In the genomic region with DNA sequence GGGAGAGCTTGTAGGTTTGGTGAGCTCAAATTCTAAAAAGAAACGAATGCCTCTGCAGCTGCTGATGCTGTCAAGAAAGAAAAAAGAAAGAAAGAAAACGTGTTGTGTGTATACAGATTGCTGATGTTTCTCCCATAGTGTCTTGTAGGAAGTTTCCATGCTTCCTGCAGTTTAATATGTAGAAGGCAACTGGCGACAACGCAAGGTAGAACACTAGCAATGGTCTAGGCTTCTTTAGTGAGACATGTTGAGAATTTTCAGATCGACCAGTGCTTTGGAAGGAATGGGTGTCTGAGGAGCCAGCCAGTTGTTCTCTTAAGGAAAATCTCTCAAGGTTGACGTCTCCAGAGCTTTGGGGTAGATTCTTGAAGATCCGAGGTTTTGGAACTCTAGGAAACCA, we compare ENCODE assay signal across 10 mouse cellular contexts. TPM values are rescaled to one million over a fixed set of nuclear protein-coding genes. Genes with fewer than 3 reads are reported as not detected.
DNase-seq lines count a peak whose midpoint lies in the region; ATAC-seq and TF ChIP-seq lines count a peak whose summit lies in the region.
"Had no signal": no experiment of that assay in that cellular context is flagged by ENCODE, and none has a peak within 500 bp of the region (broad histone marks: within the 10 kb centered on the region; RNA-seq: fewer than 3 reads in every experiment).

No protein-coding gene starts in this region.

- H3K9me3 ChIP-seq in kidney, postnatal 0 days (replicated peaks; ENCODE audit: low read length) = no peaks in the 10 kb centered on the region
- H3K9me3 ChIP-seq in embryonic facial prominence, embryonic 14.5 days (ENCODE audit: control insufficient read depth, low read length) = no peaks in the 10 kb centered on the region
- H3K9me3 ChIP-seq in hindbrain, embryonic 10.5 days = no peaks in the 10 kb centered on the region
- no peaks in the 10 kb centered on the region for H3K9me3 ChIP-seq in midbrain, postnatal 0 days (ENCODE audit: low read length)
- H3K9me3 ChIP-seq: liver, embryonic 13.5 days had no signal

- 0 out of 2 replicates have a peak, but pooled peaks cover 4% of the 10 kb centered on the region for H3K4me1 ChIP-seq in kidney, postnatal 0 days (replicated peaks; ENCODE audit: insufficient read depth, low read length)
- H3K4me1 ChIP-seq in embryonic facial prominence, embryonic 14.5 days (ENCODE audit: control insufficient read depth, insufficient read depth, low read length) = peaks cover 8% of the 10 kb centered on the region; the same call in 1 of the 2 replicates
- H3K4me1 ChIP-seq in hindbrain, embryonic 10.5 days (replicated peaks) = peaks cover 14% of the 10 kb centered on the region; the same call in 1 of the 2 replicates
- H3K4me1 ChIP-seq in midbrain, postnatal 0 days (ENCODE audit: insufficient read depth, low read length) = no peaks in the 10 kb centered on the region

- no peaks in the 10 kb centered on the region for H3K36me3 ChIP-seq in kidney, postnatal 0 days (ENCODE audit: insufficient read depth, low read length)
- H3K36me3 ChIP-seq in embryonic facial prominence, embryonic 14.5 days (ENCODE audit: control insufficient read depth, insufficient read depth, low read length) = no peaks in the 10 kb centered on the region
- no peaks in the 10 kb centered on the region for H3K36me3 ChIP-seq in hindbrain, embryonic 10.5 days
- no peaks in the 10 kb centered on the region for H3K36me3 ChIP-seq in midbrain, postnatal 0 days (ENCODE audit: insufficient read depth, low read length)
- H3K36me3 ChIP-seq: liver, embryonic 13.5 days had no signal

- H3K27me3 ChIP-seq in kidney, postnatal 0 days (ENCODE audit: insufficient read depth, low read length) = no peaks in the 10 kb centered on the region
- no peaks in the 10 kb centered on the region; the same call in 1 of the 2 replicates for H3K27me3 ChIP-seq in embryonic facial prominence, embryonic 14.5 days (replicated peaks; ENCODE audit: control insufficient read depth, insufficient read depth, low read length)
- no peaks in the 10 kb centered on the region; the same call in 1 of the 2 replicates for H3K27me3 ChIP-seq in hindbrain, embryonic 10.5 days (ENCODE audit: insufficient read depth, poor library complexity, severe bottlenecking)
- H3K27me3 ChIP-seq in midbrain, postnatal 0 days (ENCODE audit: insufficient read depth, low read length) = no peaks in the 10 kb centered on the region

- no peak for DNase-seq in kidney, postnatal 0 days (ENCODE audit: low spot score)
- DNase-seq in kidney, adult 18-20 months = no peak
- DNase-seq in embryonic facial prominence, embryonic 14.5 days (ENCODE audit: low spot score) = no peak
- no peak for DNase-seq in hindbrain, embryonic 10.5 days (ENCODE audit: low spot score)
- DNase-seq in midbrain, postnatal 0 days (ENCODE audit: low spot score) = no peak
- no peak for DNase-seq in natural killer cell, adult 2 months (ENCODE audit: low spot score in 2 of 2)
- no peak for DNase-seq in cerebellum, postnatal 10 days
- DNase-seq: liver, embryonic 13.5 days had no signal

- H3K9ac ChIP-seq in kidney, postnatal 0 days (ENCODE audit: low read depth, low read length) = no peak overlapping the region
- no peak overlapping the region for H3K9ac ChIP-seq in embryonic facial prominence, embryonic 14.5 days (ENCODE audit: low read depth, low read length)
- H3K9ac ChIP-seq in midbrain, postnatal 0 days (replicated peaks; ENCODE audit: low read length, poor library complexity, severe bottlenecking) = peak overlapping the region; percentile 71; the same call in 1 of the 2 replicates
- H3K9ac ChIP-seq: liver, embryonic 13.5 days had no signal

- H3K4me2 ChIP-seq in kidney, postnatal 0 days (ENCODE audit: low read length) = peak overlapping the region; percentile 48; the same call in 1 of the 2 replicates
- peak overlapping the region; percentile 70 for H3K4me2 ChIP-seq in embryonic facial prominence, embryonic 14.5 days (ENCODE audit: low read depth, low read length)
- peak overlapping the region; percentile 57 for H3K4me2 ChIP-seq in midbrain, postnatal 0 days (ENCODE audit: low read depth, low read length, poor library complexity, severe bottlenecking)

- ATAC-seq in kidney, postnatal 0 days (replicated peaks; ENCODE audit: low FRiP score, low read depth) = no peak
- no peak for ATAC-seq in embryonic facial prominence, embryonic 14.5 days (ENCODE audit: low read depth)
- ATAC-seq in midbrain, postnatal 0 days (ENCODE audit: low FRiP score) = 0 out of 2 replicates have a peak, but pooled peaks have one; percentile 19

- H3K27ac ChIP-seq in kidney, postnatal 0 days = no peak overlapping the region
- H3K27ac ChIP-seq in embryonic facial prominence, embryonic 14.5 days (replicated peaks; ENCODE audit: low read depth, low read length) = no peak overlapping the region
- no peak overlapping the region for H3K27ac ChIP-seq in hindbrain, embryonic 10.5 days
- peak overlapping the region; percentile 88 for H3K27ac ChIP-seq in midbrain, postnatal 0 days (ENCODE audit: low read depth, low read length)
- H3K27ac ChIP-seq: liver, embryonic 13.5 days had no signal

- no peak for TF ChIP-seq CTCF in kidney, postnatal 0 days (IDR thresholded peaks at IDR 0.05; ENCODE audit: low read depth)
- no peak for TF ChIP-seq CTCF in midbrain, postnatal 0 days (IDR thresholded peaks at IDR 0.05)

- 34% methylated on average over 7 of the region's 7 CpGs for WGBS in kidney, postnatal 0 days
- WGBS in embryonic facial prominence, embryonic 14.5 days = 27% methylated on average over 7 of the region's 7 CpGs
- 30% methylated on average over 7 of the region's 7 CpGs for WGBS in hindbrain, embryonic 10.5 days
- 19% methylated on average over 7 of the region's 7 CpGs for WGBS in midbrain, postnatal 0 days

- H3K4me3 ChIP-seq in kidney, postnatal 0 days (replicated peaks; ENCODE audit: low read depth, low read length) = peak overlapping the region; percentile 4; the same call in 1 of the 2 replicates
- H3K4me3 ChIP-seq in embryonic facial prominence, embryonic 14.5 days (ENCODE audit: low read depth, low read length) = no peak overlapping the region; the same call in 1 of the 2 replicates
- peak overlapping the region; percentile 49 for H3K4me3 ChIP-seq in hindbrain, embryonic 10.5 days
- H3K4me3 ChIP-seq in midbrain, postnatal 0 days (ENCODE audit: low read depth, low read length) = peak overlapping the region; percentile 47

RNA-seq across cellular contexts. Expression of a gene that starts 0.4 kb away (rescaled TPM):
- not detected in 2 replicates for polyA plus RNA-seq in kidney, postnatal 0 days (2015; fragmentation: Nextera tagmentation; extraction: Ambion mirVana)
- polyA plus RNA-seq in embryonic facial prominence, embryonic 14.5 days (2014; fragmentation: Nextera tagmentation; extraction: Ambion mirVana) = not detected in 2 replicates
- 0.20 TPM in 1 of 2 replicates, not detected in the other for polyA plus RNA-seq in hindbrain, embryonic 10.5 days (2016; fragmentation: Nextera tagmentation; extraction: Ambion mirVana)
- 12.6 and 16.1 TPM in 2 replicates for total RNA-seq in midbrain, postnatal 0 days (2014; rRNA removed)
- 47.5 and 47.7 TPM in 2 replicates for polyA plus RNA-seq in midbrain, postnatal 0 days (2015; fragmentation: Nextera tagmentation; extraction: Ambion mirVana)
- total RNA-seq: adrenal gland, postnatal 4 days; MEL had no signal
- polyA plus RNA-seq: liver, embryonic 13.5 days had no signal

RNA-seq across cellular contexts. Expression of a gene that starts 13.4 kb away (rescaled TPM):
- 78.3 and 79.6 TPM in 2 replicates for polyA plus RNA-seq in kidney, postnatal 0 days (2015; fragmentation: Nextera tagmentation; extraction: Ambion mirVana)
- polyA plus RNA-seq in embryonic facial prominence, embryonic 14.5 days (2014; fragmentation: Nextera tagmentation; extraction: Ambion mirVana) = 92.6 and 101 TPM in 2 replicates
- polyA plus RNA-seq in hindbrain, embryonic 10.5 days (2016; fragmentation: Nextera tagmentation; extraction: Ambion mirVana) = 160 and 174 TPM in 2 replicates
- total RNA-seq in midbrain, postnatal 0 days (2014; rRNA removed) = 73.0 and 100 TPM in 2 replicates
- 152 and 174 TPM in 2 replicates for polyA plus RNA-seq in midbrain, postnatal 0 days (2015; fragmentation: Nextera tagmentation; extraction: Ambion mirVana)

RNA-seq across cellular contexts. Expression of a gene that starts 15.5 kb away (rescaled TPM):
- 219 and 221 TPM in 2 replicates for polyA plus RNA-seq in kidney, postnatal 0 days (2015; fragmentation: Nextera tagmentation; extraction: Ambion mirVana)
- not detected in 2 replicates for polyA plus RNA-seq in embryonic facial prominence, embryonic 14.5 days (2014; fragmentation: Nextera tagmentation; extraction: Ambion mirVana)
- not detected in 2 replicates for polyA plus RNA-seq in hindbrain, embryonic 10.5 days (2016; fragmentation: Nextera tagmentation; extraction: Ambion mirVana)
- 0.05 and 0.44 TPM in 2 replicates for total RNA-seq in midbrain, postnatal 0 days (2014; rRNA removed)
- 0.06 TPM in 2 replicates for polyA plus RNA-seq in midbrain, postnatal 0 days (2015; fragmentation: Nextera tagmentation; extraction: Ambion mirVana)
- total RNA-seq: MEL had no signal
- polyA plus RNA-seq: liver, embryonic 13.5 days had no signal

Comparison
In these comparisons a context has a peak if more than half of its experiments do, and no peak if none do; other contexts are left out.
1. RNA of a gene that starts 0.4 kb away (polyA plus RNA-seq): 47.5 to 47.7 TPM in midbrain, postnatal 0 days; 0.20 TPM in hindbrain, embryonic 10.5 days, not detected in kidney, postnatal 0 days and not detected in embryonic facial prominence, embryonic 14.5 days; every median in the first group is over 10 times any median in the second.
2. RNA of a gene that starts 15.5 kb away (polyA plus RNA-seq): 219 to 221 TPM in kidney, postnatal 0 days; 0.06 TPM in midbrain, postnatal 0 days, not detected in embryonic facial prominence, embryonic 14.5 days and not detected in hindbrain, embryonic 10.5 days; every median in the first group is over 100 times any median in the second.
3. Peak in every context shown above with its lines, with median percentiles within 50 percentile points of each other: H3K4me2 ChIP-seq.